Mouse (Mus musculus) embryonic fibroblast, embryonic 13.5 days (primary cell): ENCODE data around the gene Tbc1d16.

Experiments used
- CTCF ChIP-seq: IDR thresholded peaks from 2 replicates; pipeline ENCODE4 v1.5.1; 2011; ENCODE audit warnings: mild to moderate bottlenecking, control low read depth, low read length, moderate library complexity, borderline replicate concordance; ENCODE audit not compliant: insufficient read depth
- POLR2A ChIP-seq: IDR thresholded peaks from 2 replicates; pipeline ENCODE4 v1.6.1; 2011; ENCODE audit warnings: low read depth, mild to moderate bottlenecking, control low read depth, low read length, moderate library complexity

DNA sequence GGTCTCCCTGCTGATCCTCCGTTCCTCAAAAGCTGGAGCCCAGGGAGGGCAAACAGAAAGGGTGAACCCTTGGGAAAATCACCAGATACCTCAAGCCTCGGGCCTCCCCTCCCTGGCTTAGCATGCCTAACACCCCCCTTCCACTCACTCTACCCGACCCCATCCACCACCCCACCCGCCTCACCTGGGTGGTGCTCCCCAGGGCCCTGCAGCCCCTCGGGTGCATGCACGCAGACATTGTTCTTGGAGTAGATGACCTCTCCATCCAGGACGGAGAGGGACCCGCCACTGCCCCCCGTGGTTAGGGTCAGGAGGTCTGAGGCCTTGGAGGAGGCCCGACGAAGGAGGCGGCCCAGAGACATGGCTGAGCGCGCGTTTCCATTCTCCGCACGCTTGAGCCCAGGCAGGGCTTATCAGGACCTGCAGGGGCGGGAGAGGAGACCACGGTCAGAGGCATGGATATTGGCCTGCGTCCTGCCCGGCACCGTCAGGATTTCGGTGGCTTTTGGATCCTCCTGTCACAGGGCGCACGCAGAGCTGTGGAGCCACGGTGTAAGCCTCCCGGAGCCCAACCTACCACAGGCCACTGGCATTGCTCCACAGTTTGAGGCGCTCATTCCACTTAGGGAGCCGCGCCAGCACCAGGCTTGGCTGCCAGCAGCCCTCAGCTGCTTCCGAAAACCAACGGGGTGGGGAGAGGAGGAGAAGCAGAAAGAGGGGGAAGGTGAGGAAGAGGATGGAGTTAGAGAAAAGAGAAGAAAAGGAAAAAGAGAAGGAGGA, 17.8 kb downstream of the Tbc1d16 start:
- TF ChIP-seq CTCF (no peak), POLR2A (no peak)
